Mouse (Mus musculus) thymus, postnatal 25 days (tissue): ENCODE results near the gene Syt17.
"Not testable (repeated sequence)": the region's sequence is repeated elsewhere in the genome, so short reads cannot be mapped to it uniquely, and the experiment has no call there.

ENCODE experiments used
- DNase-seq: peaks from one replicate; pipeline ENCODE4 v3.0.0; 2022

Syt17 gene

DNA sequence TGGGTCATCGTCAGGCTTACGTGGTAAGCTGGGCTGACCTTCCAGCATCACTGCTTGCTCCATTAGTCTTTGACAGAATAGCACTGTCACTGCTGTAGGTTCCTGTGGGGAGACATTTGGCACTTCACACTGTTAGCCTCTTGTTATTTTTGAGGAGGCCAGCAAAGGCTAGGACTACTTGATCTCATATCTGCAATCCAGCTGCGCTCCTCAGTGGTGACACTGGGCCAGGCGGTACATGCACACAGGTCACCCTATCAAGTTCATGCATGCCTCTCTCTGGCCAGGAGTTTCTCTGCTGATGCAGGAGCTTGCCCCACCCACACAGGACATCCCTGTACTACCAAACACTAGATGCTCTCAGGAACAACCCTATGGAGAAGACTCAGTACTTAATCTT, 71.4 kb downstream of the Syt17 start:
- no peak for DNase-seq

DNA sequence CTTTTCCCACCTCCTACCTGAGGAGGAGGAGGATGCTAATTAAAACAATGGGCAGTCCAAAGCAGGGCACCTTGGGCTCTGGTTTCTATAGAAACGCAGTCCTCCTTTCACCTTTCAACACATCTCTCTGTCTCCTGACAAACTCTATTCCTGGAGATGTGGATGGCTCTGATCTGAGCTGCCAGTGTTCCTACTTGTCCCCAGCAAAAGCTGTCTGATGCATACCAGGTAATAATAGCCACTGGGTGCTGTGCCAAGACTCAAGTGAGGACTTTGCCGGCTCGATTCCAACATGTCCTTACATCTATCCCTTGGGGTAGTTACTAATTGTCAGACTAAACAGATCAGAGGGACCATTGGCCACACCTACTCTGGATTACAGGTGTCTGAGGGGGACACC, 72.7 kb downstream of the Syt17 start:
- no peak for DNase-seq

DNA sequence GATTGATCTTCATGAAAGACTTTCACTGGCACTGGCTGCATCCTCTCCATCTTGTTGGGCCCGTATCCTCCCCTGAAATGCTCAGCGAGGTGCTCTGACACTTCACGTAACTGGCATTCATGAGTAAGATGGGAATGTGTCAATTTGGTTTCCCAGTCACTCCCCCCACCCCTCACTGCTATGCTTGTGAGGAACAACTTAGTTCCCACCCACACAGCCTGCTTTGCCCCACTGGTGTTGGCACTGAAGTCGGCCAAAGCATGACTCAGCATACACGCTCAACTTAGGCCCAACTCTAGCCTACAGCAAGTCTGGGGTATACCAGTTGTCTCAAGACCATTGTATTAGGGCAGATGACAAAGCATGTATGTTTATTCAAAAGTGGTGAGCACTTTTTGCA, 76.7 kb downstream of the Syt17 start:
- no peak for DNase-seq

DNA sequence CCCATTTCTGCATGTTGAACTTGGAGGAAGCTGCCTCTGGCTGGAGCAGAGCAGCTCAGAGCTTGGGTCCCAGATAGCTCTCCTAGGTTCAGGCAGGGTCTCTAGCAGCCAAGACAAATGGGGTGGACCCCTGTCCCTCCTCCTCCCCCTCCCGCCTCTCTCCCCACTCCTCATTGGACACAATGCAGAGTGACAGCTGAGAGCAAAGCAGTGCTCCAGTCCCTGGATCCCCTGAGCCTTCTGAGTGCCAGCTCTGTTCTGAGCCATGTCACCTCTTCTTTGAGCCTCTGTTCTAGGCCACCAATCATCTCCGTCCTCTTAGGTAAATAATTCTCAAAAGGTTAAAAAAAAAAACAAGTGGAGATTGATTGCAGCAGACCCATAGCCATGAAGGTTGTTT, 78.3 kb downstream of the Syt17 start:
- no peak for DNase-seq

DNA sequence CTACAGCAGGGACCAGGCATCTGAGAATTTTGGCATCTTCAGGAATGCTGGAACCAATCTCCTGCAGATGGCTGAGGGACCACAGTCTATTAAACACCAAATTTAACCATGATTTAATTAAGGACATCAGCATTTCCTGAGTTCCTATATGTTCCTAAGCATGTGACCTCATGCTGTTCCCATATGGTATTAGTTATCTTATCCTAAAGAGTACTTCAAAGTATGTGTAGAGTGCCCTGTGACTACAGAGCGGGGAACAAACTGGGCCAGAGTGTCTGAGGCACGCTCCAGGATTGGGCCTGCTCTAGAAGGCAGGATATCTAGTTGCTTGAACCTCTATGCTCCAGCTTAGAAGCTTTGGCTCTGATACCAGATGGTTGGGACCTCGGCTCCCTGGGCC, 82.1 kb downstream of the Syt17 start:
- DNase-seq, result no peak

DNA sequence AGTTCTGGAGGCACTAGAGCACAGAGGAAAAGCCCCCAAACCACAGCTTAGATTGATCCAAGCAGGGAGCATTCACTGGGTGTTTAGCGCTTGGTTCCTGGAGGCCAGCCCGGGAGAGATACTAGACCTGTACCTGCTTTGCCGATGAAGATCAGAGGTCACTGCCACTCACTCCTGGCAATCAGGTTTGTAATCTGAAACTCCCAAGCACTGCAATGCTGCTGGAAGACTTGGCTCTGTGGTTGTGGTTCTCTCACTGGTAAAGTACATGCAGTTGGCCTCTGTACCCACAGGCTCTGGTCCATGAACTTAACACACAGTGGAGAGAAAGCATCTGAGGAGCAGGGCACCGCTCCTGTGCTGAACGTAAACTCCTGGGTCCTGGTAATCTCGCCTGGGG, 82.8 kb downstream of the Syt17 start:
- DNase-seq, result no peak

DNA sequence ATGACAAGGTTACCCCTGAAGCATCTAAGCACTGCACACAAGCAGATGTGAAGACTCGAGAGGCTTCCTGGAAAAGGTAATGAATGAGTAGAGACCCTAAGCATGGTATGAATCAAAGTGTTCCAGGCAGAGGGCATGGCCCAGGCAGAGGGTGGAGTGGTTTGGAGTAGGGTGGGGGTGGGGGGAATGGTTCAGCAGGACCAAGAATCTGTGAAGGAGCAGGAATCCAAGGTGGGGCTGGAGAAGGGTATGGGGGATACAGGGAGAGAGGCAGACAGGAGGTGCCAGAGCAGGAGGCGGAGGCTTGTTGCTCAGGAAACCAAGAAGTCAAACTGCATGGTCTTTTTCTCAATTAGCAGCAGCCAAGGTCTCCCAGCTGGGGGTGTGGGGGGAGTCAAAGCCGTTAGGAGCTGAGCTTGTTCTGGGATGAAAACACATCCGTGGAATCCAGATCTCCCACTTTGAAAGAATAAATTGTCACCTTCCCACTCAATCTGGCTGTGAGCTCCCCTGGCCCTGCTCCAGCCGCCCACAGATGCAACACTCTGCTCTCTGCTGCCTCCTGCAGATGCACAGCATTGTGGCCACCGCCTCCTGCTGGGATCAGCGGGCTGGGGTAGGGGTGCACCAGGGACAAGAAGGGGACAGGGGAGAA, 83.5 kb downstream of the Syt17 start:
- DNase-seq, result no peak

DNA sequence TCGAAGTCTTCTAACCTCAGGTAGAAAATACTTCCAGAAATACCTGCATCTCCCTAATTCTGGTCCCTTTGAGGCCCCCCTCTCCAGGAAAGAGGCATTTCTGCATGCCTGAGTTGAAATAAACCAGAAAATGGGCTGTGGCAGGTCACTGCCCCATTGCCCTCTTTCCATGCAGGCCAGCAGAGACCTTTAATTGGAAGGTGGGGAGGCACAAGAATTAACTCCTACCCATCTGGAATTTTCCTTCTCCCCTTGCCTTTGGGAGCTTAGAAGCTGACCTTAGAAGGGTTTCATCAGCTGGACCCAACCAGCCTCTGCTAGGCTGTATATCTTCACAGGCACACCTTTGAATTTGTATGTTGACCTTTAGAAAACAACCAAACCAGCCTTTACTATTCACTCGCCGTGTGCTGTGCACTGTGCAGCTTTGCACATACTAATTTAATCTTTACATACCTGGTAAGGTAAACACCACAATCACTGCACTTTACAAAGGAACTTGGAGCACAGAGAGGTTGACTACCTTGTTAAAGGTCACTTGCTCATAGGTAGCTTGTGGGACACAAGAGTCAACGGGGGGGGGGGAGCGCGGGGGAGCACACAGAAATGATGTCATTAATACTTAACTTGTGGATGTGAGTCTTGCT, 84.3 kb downstream of the Syt17 start:
- no peak for DNase-seq

DNA sequence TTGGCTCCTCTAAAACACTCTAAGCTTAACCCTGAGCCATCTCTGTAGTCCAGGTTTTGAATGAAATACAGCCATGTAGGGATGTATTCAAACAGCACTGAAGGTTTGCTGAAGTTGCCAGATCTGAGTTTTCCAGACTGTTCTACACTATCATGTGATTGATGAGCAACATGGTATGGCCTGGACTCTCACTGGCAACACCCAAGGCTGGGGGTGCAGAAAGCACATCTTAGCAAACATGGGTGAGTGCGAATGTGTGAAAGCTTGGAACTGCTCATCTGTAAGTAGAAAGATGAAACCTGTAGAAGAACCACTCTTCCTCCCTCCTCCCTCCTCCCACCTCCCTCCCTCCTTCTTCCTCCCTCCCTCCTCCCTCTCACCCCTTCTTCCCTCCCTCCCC, 85.1 kb downstream of the Syt17 start:
- no peak for DNase-seq

DNA sequence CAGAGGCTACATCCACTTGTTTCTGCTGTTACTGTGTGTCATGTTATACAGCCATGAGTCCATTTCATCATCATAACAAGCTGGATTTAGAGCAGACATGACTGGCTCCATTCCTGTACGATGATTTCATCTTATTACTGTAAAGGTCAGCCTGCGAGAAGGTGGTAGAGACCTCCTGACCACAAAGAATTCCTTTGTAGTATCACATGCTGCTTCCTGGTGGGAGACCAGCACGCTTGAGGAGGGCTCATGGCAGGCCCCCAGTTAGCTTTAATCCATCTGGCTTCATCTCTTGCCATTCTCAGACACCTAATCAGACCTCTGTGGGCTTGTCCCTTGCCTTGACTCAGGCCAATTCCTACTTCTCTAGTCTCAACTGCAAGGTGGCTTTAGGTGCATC, 85.8 kb downstream of the Syt17 start:
- no peak for DNase-seq

DNA sequence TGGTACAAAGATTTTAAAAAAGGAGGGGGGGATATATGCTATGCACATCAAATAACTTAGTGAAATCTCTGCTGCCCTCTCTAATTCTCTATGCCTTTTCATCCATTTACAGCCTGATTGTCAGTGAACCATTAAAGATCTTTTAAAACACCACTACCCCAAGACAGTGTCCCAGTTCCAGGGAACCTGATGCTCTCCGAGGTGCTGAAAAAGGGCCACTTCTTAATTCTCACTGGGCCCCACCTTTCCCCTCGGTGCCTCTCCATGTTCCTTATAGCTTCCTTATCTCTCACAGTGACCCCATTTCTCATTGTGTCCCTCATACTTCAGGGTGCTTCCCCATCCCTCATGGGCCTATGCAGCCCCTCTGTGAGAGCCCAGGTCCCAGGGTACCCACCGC, 89.0 kb downstream of the Syt17 start:
- DNase-seq, result no peak

DNA sequence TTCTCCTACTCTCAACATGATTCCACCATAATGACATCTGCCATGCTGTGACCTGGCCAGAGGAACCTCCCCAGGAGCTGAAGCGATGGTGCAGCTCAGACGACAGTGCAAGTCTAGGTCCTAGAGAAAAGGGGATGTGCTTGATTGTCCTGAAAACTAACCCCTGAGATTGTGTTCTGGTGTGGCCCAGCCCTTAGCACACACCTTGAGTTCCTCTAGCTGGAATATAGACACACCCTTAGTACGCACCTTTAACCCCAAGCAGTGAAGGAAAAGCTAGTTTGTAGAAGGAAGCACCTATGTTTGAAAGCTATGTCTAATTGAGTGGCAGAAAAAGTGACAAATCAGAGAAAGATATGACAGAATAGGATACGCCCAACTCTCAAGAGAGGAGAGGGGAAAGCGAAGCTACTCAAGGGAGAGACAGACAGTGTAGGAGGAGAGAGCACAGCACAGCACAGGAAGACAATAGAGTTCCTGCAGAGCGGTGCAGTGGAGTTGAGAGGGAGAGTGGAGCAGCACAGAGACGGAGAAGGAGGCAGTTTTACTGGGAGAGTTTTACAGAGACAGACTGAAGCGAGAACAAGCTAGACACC, 91.5 kb downstream of the Syt17 start:
- DNase-seq, result not testable (repeated sequence)

DNA sequence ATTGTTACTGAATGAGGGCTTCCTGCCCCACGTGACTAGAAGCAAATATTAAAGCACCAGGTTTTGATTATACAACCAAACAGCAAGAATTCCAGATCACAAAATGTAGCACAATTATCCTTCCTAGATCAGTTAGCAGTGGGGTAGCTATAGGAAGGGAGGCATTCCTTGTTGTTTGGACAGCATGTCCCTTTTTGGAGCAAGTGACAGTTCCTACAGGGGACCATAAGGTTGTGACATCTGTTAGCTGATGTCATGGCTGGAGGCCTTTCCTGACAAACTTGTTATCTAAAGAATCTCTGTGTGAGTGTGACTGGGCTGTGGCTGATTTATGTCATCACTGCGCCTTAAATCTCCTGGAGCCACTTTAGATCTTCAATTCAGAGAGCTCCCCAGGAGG, 97.2 kb downstream of the Syt17 start:
- no peak for DNase-seq

DNA sequence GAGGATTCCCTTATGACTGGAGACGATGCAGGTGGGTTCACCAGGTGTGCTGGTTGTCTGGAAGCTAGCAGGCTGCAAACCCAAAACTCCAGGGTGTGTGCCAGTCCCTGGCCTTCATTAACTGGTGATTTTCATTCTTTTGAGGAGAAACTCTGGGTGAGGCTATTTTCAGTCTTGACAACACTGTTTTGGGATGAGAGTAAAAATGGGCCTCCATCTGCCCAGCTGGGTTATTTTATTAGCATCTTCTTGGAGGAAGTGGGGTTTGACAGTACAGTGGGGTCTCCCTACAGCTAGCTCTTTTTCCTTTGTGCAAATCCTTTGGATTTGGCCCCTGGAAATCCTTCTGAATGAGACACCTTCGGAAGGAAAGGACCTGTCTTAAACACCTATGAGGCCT, 101.1 kb downstream of the Syt17 start:
- DNase-seq, result no peak

DNA sequence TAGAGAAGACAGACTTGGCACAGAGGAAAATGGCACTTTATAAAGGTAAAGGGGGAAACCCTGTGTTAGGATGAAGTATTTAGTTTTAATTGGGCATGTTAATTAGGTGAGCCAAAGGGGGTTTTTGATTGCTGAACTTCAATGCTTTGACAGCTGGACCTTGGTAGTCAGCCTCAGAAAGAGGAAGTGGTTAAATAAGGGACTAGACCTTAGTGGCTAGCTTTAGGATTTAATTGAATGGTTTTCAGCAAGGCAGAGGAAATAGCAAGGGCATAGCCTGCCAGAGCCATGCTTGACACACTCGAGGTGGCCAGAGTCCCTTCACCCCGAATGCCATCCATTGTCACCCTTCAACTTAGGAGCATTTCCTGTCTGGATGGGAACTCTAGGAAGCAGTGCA, 101.6 kb downstream of the Syt17 start:
- DNase-seq, result no peak

DNA sequence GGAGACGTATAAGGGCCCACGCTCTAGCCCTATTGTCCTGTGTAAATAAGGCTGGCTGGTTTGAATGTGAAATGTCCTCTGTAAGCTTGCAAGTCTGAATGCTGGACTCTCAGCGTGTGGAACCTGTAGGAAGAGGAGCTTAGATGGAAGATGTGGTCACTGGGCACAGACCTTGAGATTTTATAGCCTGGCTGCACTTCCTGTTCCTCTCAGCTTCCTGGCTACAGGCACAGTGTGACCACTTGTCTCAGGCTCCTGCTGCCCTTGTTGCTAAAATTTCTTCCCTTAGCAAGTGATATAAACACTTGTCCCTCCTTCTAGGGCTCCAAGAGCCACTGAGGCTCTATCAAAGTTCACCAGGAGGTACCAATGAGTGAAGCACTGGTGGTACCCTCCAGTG, 102.6 kb downstream of the Syt17 start:
- no peak for DNase-seq

DNA sequence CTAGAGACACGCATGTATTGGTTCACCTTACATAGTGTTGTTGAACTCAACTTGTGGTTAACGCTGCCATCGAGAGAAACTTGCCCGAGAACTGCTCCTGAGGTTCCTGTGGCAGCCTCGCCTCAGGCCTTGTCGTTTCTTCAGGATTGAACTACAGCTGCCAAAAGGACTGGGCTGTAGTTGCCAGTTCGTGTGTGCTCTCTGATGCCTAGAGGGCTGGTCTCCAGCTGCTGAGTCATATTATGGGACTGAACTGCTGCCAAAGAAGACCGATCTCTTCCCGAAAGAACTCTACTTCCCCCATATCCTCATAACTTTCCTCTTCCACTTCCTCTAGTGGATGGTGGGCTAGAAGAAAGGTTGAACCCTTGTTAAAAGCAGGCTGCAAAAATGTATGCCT, 103.3 kb downstream of the Syt17 start:
- no peak for DNase-seq
